Comparison of ENCODE assay signal across 8 mouse cellular contexts in genomic region chr3:155093116-155093956, GRCm38 (mm10). TPM values are rescaled to one million over a fixed set of nuclear protein-coding genes. Genes with fewer than 3 reads are reported as not detected.
DNase-seq lines count a peak whose midpoint lies in the region; ATAC-seq and TF ChIP-seq lines count a peak whose summit lies in the region.

Fpgt (minus strand) TSS chr3:155093403.
Lrriq3 (plus strand) TSS chr3:155093434.

- no peaks in the 10 kb centered on the region for H3K36me3 ChIP-seq in E14TG2a.4 (ENCODE audit: insufficient read depth, low read length)
- H3K36me3 ChIP-seq in forebrain, embryonic 12.5 days (replicated peaks): no peaks in the 10 kb centered on the region
- peaks cover 14% of the 10 kb centered on the region; the same call in 1 of the 2 replicates for H3K36me3 ChIP-seq in heart, postnatal 0 days (replicated peaks; ENCODE audit: control insufficient read depth, insufficient read depth, low read length)
- no peaks in the 10 kb centered on the region for H3K36me3 ChIP-seq in liver, embryonic 16.5 days (ENCODE audit: control insufficient read depth, insufficient read depth)
- H3K36me3 ChIP-seq in neural tube, embryonic 13.5 days: no peaks in the 10 kb centered on the region; the same call in 1 of the 2 replicates
- 0 out of 2 replicates have a peak, but pooled peaks cover 1% of the 10 kb centered on the region for H3K36me3 ChIP-seq in testis, adult 2 months (ENCODE audit: control insufficient read depth, insufficient read depth, low read length)

- no peaks in the 10 kb centered on the region for H3K4me1 ChIP-seq in E14TG2a.4 (replicated peaks; ENCODE audit: low read depth, low read length)
- no peaks in the 10 kb centered on the region for H3K4me1 ChIP-seq in forebrain, embryonic 12.5 days
- H3K4me1 ChIP-seq in heart, postnatal 0 days (ENCODE audit: control insufficient read depth, insufficient read depth): peaks cover 19% of the 10 kb centered on the region; the same call in 1 of the 2 replicates
- H3K4me1 ChIP-seq in liver, embryonic 16.5 days (ENCODE audit: control insufficient read depth, low read depth, low read length): peaks cover 2% of the 10 kb centered on the region; the same call in 1 of the 2 replicates
- peaks cover 12% of the 10 kb centered on the region for H3K4me1 ChIP-seq in neural tube, embryonic 13.5 days (replicated peaks)
- no peaks in the 10 kb centered on the region for H3K4me1 ChIP-seq in testis, adult 2 months (ENCODE audit: control insufficient read depth, insufficient read depth, low read length)

- no peaks in the 10 kb centered on the region for H3K9me3 ChIP-seq in E14TG2a.4 (ENCODE audit: low read length)
- H3K9me3 ChIP-seq in forebrain, embryonic 12.5 days: no peaks in the 10 kb centered on the region
- H3K9me3 ChIP-seq in heart, postnatal 0 days (replicated peaks; ENCODE audit: control insufficient read depth, low read length): no peaks in the 10 kb centered on the region
- H3K9me3 ChIP-seq in liver, embryonic 16.5 days (replicated peaks; ENCODE audit: control insufficient read depth, low read length): no peaks in the 10 kb centered on the region
- no peaks in the 10 kb centered on the region for H3K9me3 ChIP-seq in neural tube, embryonic 13.5 days

- no peak for TF ChIP-seq EP300 in heart, postnatal 0 days (IDR thresholded peaks at IDR 0.05; ENCODE audit: low read depth)

- peak; percentile 92 for TF ChIP-seq POLR2A in testis, adult 2 months (IDR thresholded peaks at IDR 0.05; ENCODE audit: control insufficient read depth, low read depth, low read length)

- H3K9ac ChIP-seq in forebrain, embryonic 12.5 days: peak within 1 kb of the TSS; percentile 69
- H3K9ac ChIP-seq in heart, postnatal 0 days (replicated peaks; ENCODE audit: low read depth, low read length): peak within 1 kb of the TSS; percentile 79
- peak within 1 kb of the TSS; percentile 63 for H3K9ac ChIP-seq in liver, embryonic 16.5 days (ENCODE audit: low read depth, low read length)
- peak within 1 kb of the TSS; percentile 80 for H3K9ac ChIP-seq in neural tube, embryonic 13.5 days

- TF ChIP-seq CTCF in E14TG2a.4 (conservative IDR thresholded peaks at IDR 0.05; ENCODE audit: low read length): no peak
- no peak for TF ChIP-seq CTCF in heart, postnatal 0 days (IDR thresholded peaks at IDR 0.05; ENCODE audit: low read depth)
- TF ChIP-seq CTCF in testis, adult 2 months (IDR thresholded peaks at IDR 0.05; ENCODE audit: control insufficient read depth, insufficient read depth, insufficient replicate concordance, low read depth, low read length): no peak

- peak; percentile 72 for DNase-seq in c-Kit-positive CD71-positive TER-119-positive erythroid progenitor cells, embryonic 14.5 days (ENCODE audit: low spot score)
- peak; percentile 91 for DNase-seq in heart, postnatal 0 days (ENCODE audit: low spot score)
- DNase-seq in kidney, postnatal 4 days: peak; percentile 91 to 95

- H3K27ac ChIP-seq in forebrain, embryonic 12.5 days: peak within 1 kb of the TSS; percentile 83
- peak within 1 kb of the TSS; percentile 85 for H3K27ac ChIP-seq in heart, postnatal 0 days (ENCODE audit: low read depth)
- no peak within 1 kb of the TSS for H3K27ac ChIP-seq in liver, embryonic 16.5 days (ENCODE audit: low read length)
- peak within 1 kb of the TSS; percentile 92 for H3K27ac ChIP-seq in neural tube, embryonic 13.5 days (replicated peaks)
- peak within 1 kb of the TSS; percentile 80 for H3K27ac ChIP-seq in testis, adult 2 months (ENCODE audit: control insufficient read depth, insufficient read depth, low read depth, low read length)

- under 1% methylated on average over 46 of the region's 47 CpGs for WGBS in forebrain, embryonic 12.5 days
- 1% methylated on average over 47 of the region's 47 CpGs for WGBS in heart, postnatal 0 days
- WGBS in liver, embryonic 16.5 days (ENCODE audit: insufficient replicate concordance): under 1% methylated on average over 38 of the region's 47 CpGs
- under 1% methylated on average over 42 of the region's 47 CpGs for WGBS in neural tube, embryonic 13.5 days

- peak within 1 kb of the TSS; percentile 84 for H3K4me3 ChIP-seq in E14TG2a.4 (replicated peaks; ENCODE audit: low read length)
- peak within 1 kb of the TSS; percentile 57 for H3K4me3 ChIP-seq in forebrain, embryonic 12.5 days (replicated peaks)
- H3K4me3 ChIP-seq in heart, postnatal 0 days (ENCODE audit: low read depth, low read length): peak within 1 kb of the TSS; percentile 72
- peak within 1 kb of the TSS; percentile 74 for H3K4me3 ChIP-seq in liver, embryonic 16.5 days (ENCODE audit: low read depth, low read length)
- peak within 1 kb of the TSS; percentile 67 for H3K4me3 ChIP-seq in neural tube, embryonic 13.5 days
- peak within 1 kb of the TSS; percentile 92 for H3K4me3 ChIP-seq in testis, adult 2 months (ENCODE audit: control insufficient read depth, low read depth, low read length)

- ATAC-seq in forebrain, embryonic 12.5 days (ENCODE audit: low FRiP score): peak; percentile 99
- ATAC-seq in heart, postnatal 0 days (ENCODE audit: insufficient read depth, low read depth): peak; percentile 99
- peak; percentile 99 for ATAC-seq in liver, embryonic 16.5 days (ENCODE audit: low read depth)
- peak; percentile 100 for ATAC-seq in neural tube, embryonic 13.5 days (ENCODE audit: low read depth)

- peak within 1 kb of the TSS; percentile 56 for H3K4me2 ChIP-seq in forebrain, embryonic 12.5 days
- H3K4me2 ChIP-seq in heart, postnatal 0 days (ENCODE audit: low read depth, low read length): peak within 1 kb of the TSS; percentile 80
- H3K4me2 ChIP-seq in liver, embryonic 16.5 days (ENCODE audit: low read depth, low read length): peak within 1 kb of the TSS; percentile 82
- peak within 1 kb of the TSS; percentile 67 for H3K4me2 ChIP-seq in neural tube, embryonic 13.5 days

- H3K27me3 ChIP-seq in E14TG2a.4 (ENCODE audit: insufficient read depth, low read length): no peaks in the 10 kb centered on the region
- no peaks in the 10 kb centered on the region for H3K27me3 ChIP-seq in forebrain, embryonic 12.5 days
- H3K27me3 ChIP-seq in heart, postnatal 0 days (ENCODE audit: control insufficient read depth, insufficient read depth, low read length): no peaks in the 10 kb centered on the region
- no peaks in the 10 kb centered on the region for H3K27me3 ChIP-seq in liver, embryonic 16.5 days (ENCODE audit: control insufficient read depth, insufficient read depth, low read depth, low read length)
- H3K27me3 ChIP-seq in neural tube, embryonic 13.5 days: no peaks in the 10 kb centered on the region
- no peaks in the 10 kb centered on the region for H3K27me3 ChIP-seq in testis, adult 2 months (ENCODE audit: control insufficient read depth, insufficient read depth, low read length)

RNA-seq across cellular contexts. Expression of gene Fpgt, which starts in this region (rescaled TPM):
- polyA plus RNA-seq in forebrain, embryonic 12.5 days (2016; fragmentation: Nextera tagmentation; extraction: Ambion mirVana): 21.4 and 22.0 TPM in 2 replicates
- total RNA-seq in heart, postnatal 0 days (2014; rRNA removed; ENCODE audit: low replicate concordance): 15.0 and 51.5 TPM in 2 replicates
- 8.9 and 11.6 TPM in 2 replicates for polyA plus RNA-seq in heart, postnatal 0 days (2015; fragmentation: Nextera tagmentation; extraction: Ambion mirVana)
- 5.1 and 5.9 TPM in 2 replicates for polyA plus RNA-seq in liver, embryonic 16.5 days (2015; fragmentation: Nextera tagmentation; extraction: Ambion mirVana)
- polyA plus RNA-seq in neural tube, embryonic 13.5 days (2015; fragmentation: Nextera tagmentation; extraction: Ambion mirVana): 16.4 and 18.0 TPM in 2 replicates
- polyA plus RNA-seq in testis, adult 2 months (2012; rRNA removed): 8.2 and 12.5 TPM in 2 replicates

RNA-seq across cellular contexts. Expression of gene Lrriq3, which starts in this region (rescaled TPM):
- 0.97 and 1.1 TPM in 2 replicates for polyA plus RNA-seq in forebrain, embryonic 12.5 days (2016; fragmentation: Nextera tagmentation; extraction: Ambion mirVana)
- total RNA-seq in heart, postnatal 0 days (2014; rRNA removed; ENCODE audit: low replicate concordance): not detected in 2 replicates
- 0.66 and 1.2 TPM in 2 replicates for polyA plus RNA-seq in heart, postnatal 0 days (2015; fragmentation: Nextera tagmentation; extraction: Ambion mirVana)
- 0.40 and 0.57 TPM in 2 replicates for polyA plus RNA-seq in liver, embryonic 16.5 days (2015; fragmentation: Nextera tagmentation; extraction: Ambion mirVana)
- 0.45 and 0.98 TPM in 2 replicates for polyA plus RNA-seq in neural tube, embryonic 13.5 days (2015; fragmentation: Nextera tagmentation; extraction: Ambion mirVana)
- polyA plus RNA-seq in testis, adult 2 months (2012; rRNA removed): 43.6 and 51.5 TPM in 2 replicates

Comparison
In these comparisons a context has a peak if more than half of its experiments do, and no peak if none do; other contexts are left out.
1. RNA of gene Lrriq3 (polyA plus RNA-seq): 43.6 to 51.5 TPM in testis, adult 2 months; 0.97 to 1.1 TPM in forebrain, embryonic 12.5 days, 0.66 to 1.2 TPM in heart, postnatal 0 days, 0.40 to 0.57 TPM in liver, embryonic 16.5 days and 0.45 to 0.98 TPM in neural tube, embryonic 13.5 days; every median in the first group is over 10 times any median in the second.
2. Peak in every context shown above with its lines, with median percentiles within 50 percentile points of each other: H3K4me3 ChIP-seq, DNase-seq, ATAC-seq, H3K4me2 ChIP-seq and H3K9ac ChIP-seq.